Mouse (Mus musculus) stomach, postnatal 0 days (tissue): Measurements from ENCODE around the gene Galnt2. TPM values are rescaled to one million over a fixed set of nuclear protein-coding genes. Genes with fewer than 3 reads are reported as not detected.

Experiments
- ATAC-seq: fragments of 200-750 bp; cut with Nextera tagmentation; 2 replicates; pipeline ENCODE4 v1.8.0; 2017; ENCODE audit not compliant: low FRiP score, low TSS enrichment
- DNase-seq: peaks from one replicate; pipeline ENCODE4 v3.0.0-alpha.2; 2016; ENCODE audit warnings: low spot score
- H3K27ac ChIP-seq: fragments of 300-500 bp; sonication (generic); replicated peaks from 2 replicates; pipeline ENCODE4 v1.5.1; 2014; ENCODE audit warnings: mild to moderate bottlenecking, control low read depth
- H3K27me3 ChIP-seq: fragments of 300-500 bp; sonication (generic); 2 replicates; pipeline ENCODE4 v1.6.1; 2014; ENCODE audit warnings: low read length; ENCODE audit not compliant: control insufficient read depth, insufficient read depth
- H3K36me3 ChIP-seq: fragments of 300-500 bp; sonication (generic); 2 replicates; pipeline ENCODE4 v1.6.1; 2014; ENCODE audit warnings: low read length, mixed read lengths; ENCODE audit not compliant: control insufficient read depth, insufficient read depth
- H3K4me1 ChIP-seq: fragments of 300-500 bp; sonication (generic); replicated peaks from 2 replicates; pipeline ENCODE4 v1.6.1; 2014; ENCODE audit warnings: antibody characterized with exemption; ENCODE audit not compliant: control insufficient read depth, insufficient read depth
- H3K4me2 ChIP-seq: fragments of 300-500 bp; sonication (generic); replicated peaks from 2 replicates; pipeline ENCODE4 v1.6.1; 2014; ENCODE audit warnings: low read depth, mild to moderate bottlenecking, control low read depth, moderate library complexity
- H3K4me3 ChIP-seq: fragments of 300-500 bp; sonication (generic); 2 replicates; pipeline ENCODE4 v1.5.1; 2014; ENCODE audit warnings: low read depth, low read length, control low read depth
- H3K9ac ChIP-seq: fragments of 300-500 bp; sonication (generic); 2 replicates; pipeline ENCODE4 v1.6.1; 2014; ENCODE audit warnings: mild to moderate bottlenecking, low read length, control low read depth, mixed read lengths
- H3K9me3 ChIP-seq: fragments of 300-500 bp; sonication (generic); 2 replicates; pipeline ENCODE4 v1.6.1; 2016; ENCODE audit warnings: low read length; ENCODE audit not compliant: control insufficient read depth
- CTCF ChIP-seq: IDR thresholded peaks from 2 replicates; pipeline ENCODE4 v1.5.1; 2016; ENCODE audit warnings: antibody characterized with exemption, low read depth, mild to moderate bottlenecking, moderate library complexity
- EP300 ChIP-seq: optimal IDR thresholded peaks from 2 replicates; pipeline ENCODE3; 2016; ENCODE audit warnings: antibody characterized with exemption
- WGBS: fragments of 180-500 bp; shearing (Covaris S2); extraction: QIAGEN DNeasy Blood & Tissue Kit; methylation state at CpG from one replicate; pipeline ENCODE4 v1.1.7; 2014; 5-methylcytosine and 5-hydroxymethylcytosine counted together
- polyA plus RNA-seq: library from polyadenylated mRNA; unstranded; fragments of >200 nt; fragmentation: Nextera tagmentation; extraction: Ambion mirVana; gene quantifications from 2 replicates; pipeline ENCODE4 v1.2.1, GENCODE M21; 2015

The Galnt2 gene
- polyA plus RNA-seq, 1 experiment from 2014 or later, result 48.6 TPM

- no peaks in the 10 kb centered on the region for H3K27me3 ChIP-seq
- H3K4me1 ChIP-seq, result peaks cover 8% of the 10 kb centered on the region; the same call in 1 of the 2 replicates
- DNase-seq (peak; percentile 54), ATAC-seq (peak; percentile 51; the same call in 1 of the 2 replicates)
- H3K9ac ChIP-seq, result no peak overlapping the region
- no peak for TF ChIP-seq EP300
- TF ChIP-seq CTCF, result no peak
- no peaks in the 10 kb centered on the region for H3K9me3 ChIP-seq
- H3K4me2 ChIP-seq, result no peak overlapping the region
- H3K4me3 ChIP-seq, result no peak overlapping the region
- 31% methylated on average over 10 of the region's 10 CpGs for WGBS
- H3K27ac ChIP-seq, result peak overlapping the region; percentile 30; the same call in 1 of the 2 replicates
- no peaks in the 10 kb centered on the region for H3K36me3 ChIP-seq
These were observed 26.2 kb downstream of the Galnt2 start for GRCm38 (mm10) chr8:124257363-124257762.

GRCm38 (mm10) chr8:124259146-124259545 is 28.0 kb downstream of the Galnt2 start:
- no peak overlapping the region for H3K4me2 ChIP-seq
- no peak; the same call in 1 of the 2 replicates for ATAC-seq
- no peak for TF ChIP-seq CTCF
- no peak for TF ChIP-seq EP300
- H3K27ac ChIP-seq, result no peak overlapping the region
- H3K27me3 ChIP-seq, result no peaks in the 10 kb centered on the region
- DNase-seq, result no peak
- no peaks in the 10 kb centered on the region for H3K9me3 ChIP-seq
- H3K4me1 ChIP-seq, result peaks cover 10% of the 10 kb centered on the region
- H3K4me3 ChIP-seq, result no peak overlapping the region
- 77% methylated on average over 4 of the region's 4 CpGs for whole genome bisulfite sequencing
- no peaks in the 10 kb centered on the region for H3K36me3 ChIP-seq
- H3K9ac ChIP-seq, result no peak overlapping the region

GRCm38 (mm10) chr8:124259925-124260324 is 28.7 kb downstream of the Galnt2 start:
- Histone ChIP-seq H3K36me3 (no peaks in the 10 kb centered on the region), H3K27ac (no peak overlapping the region), H3K9ac (no peak overlapping the region), H3K4me3 (no peak overlapping the region), H3K4me2 (no peak overlapping the region), H3K4me1 (peaks cover 15% of the 10 kb centered on the region), H3K9me3 (no peaks in the 10 kb centered on the region), H3K27me3 (no peaks in the 10 kb centered on the region)
- TF ChIP-seq EP300, result no peak
- no peak for TF ChIP-seq CTCF
- DNase-seq (no peak), ATAC-seq (no peak)
- WGBS, result 83% methylated on average over 6 of the region's 7 CpGs

GRCm38 (mm10) chr8:124260371-124260770 is 29.2 kb downstream of the Galnt2 start:
- H3K4me1 ChIP-seq, result peaks cover 16% of the 10 kb centered on the region
- H3K9ac ChIP-seq, result no peak overlapping the region
- H3K36me3 ChIP-seq, result no peaks in the 10 kb centered on the region
- no peak for DNase-seq
- no peaks in the 10 kb centered on the region for H3K27me3 ChIP-seq
- no peak for ATAC-seq
- 59% methylated on average over 12 of the region's 12 CpGs for WGBS
- no peaks in the 10 kb centered on the region for H3K9me3 ChIP-seq
- H3K27ac ChIP-seq, result no peak overlapping the region
- H3K4me3 ChIP-seq, result no peak overlapping the region
- 0 out of 2 replicates have a peak, but pooled peaks have one; percentile 4 for TF ChIP-seq CTCF
- TF ChIP-seq EP300, result no peak
- no peak overlapping the region for H3K4me2 ChIP-seq

GRCm38 (mm10) chr8:124263058-124263457 is 31.9 kb downstream of the Galnt2 start:
- TF ChIP-seq CTCF, result no peak
- no peak for TF ChIP-seq EP300
- H3K4me1 ChIP-seq, result peaks cover 14% of the 10 kb centered on the region
- no peak for ATAC-seq
- no peak for DNase-seq
- no peak overlapping the region for H3K4me3 ChIP-seq
- H3K9ac ChIP-seq, result no peak overlapping the region; the same call in 1 of the 2 replicates
- no peak overlapping the region for H3K27ac ChIP-seq
- no peaks in the 10 kb centered on the region for H3K36me3 ChIP-seq
- WGBS, result 58% methylated on average over 9 of the region's 9 CpGs
- H3K9me3 ChIP-seq, result no peaks in the 10 kb centered on the region
- no peak overlapping the region for H3K4me2 ChIP-seq
- no peaks in the 10 kb centered on the region for H3K27me3 ChIP-seq

- no peaks in the 10 kb centered on the region for H3K9me3 ChIP-seq
- TF ChIP-seq CTCF (no peak), EP300 (no peak)
- no peaks in the 10 kb centered on the region for H3K36me3 ChIP-seq
- H3K4me2 ChIP-seq, result no peak overlapping the region
- no peak overlapping the region for H3K4me3 ChIP-seq
- no peaks in the 10 kb centered on the region for H3K27me3 ChIP-seq
- H3K27ac ChIP-seq, result peak overlapping the region; percentile 45
- ATAC-seq, result no peak
- H3K4me1 ChIP-seq, result peaks cover 13% of the 10 kb centered on the region
- WGBS, result 46% methylated on average over 8 of the region's 8 CpGs
- no peak overlapping the region for H3K9ac ChIP-seq
- DNase-seq, result no peak
These were observed 32.8 kb downstream of the Galnt2 start for GRCm38 (mm10) chr8:124264032-124264431.
